Mouse (Mus musculus): Measurements from ENCODE around the gene Pld2. TPM values are rescaled to one million over a fixed set of nuclear protein-coding genes. Genes with fewer than 3 reads are reported as not detected.

Pld2 gene
- total RNA-seq, 2 experiments from 2014 or later = 17.4 to 17.7 TPM

Other genes starting within 250 kb of the Pld2 start
- not detected for gene Alox12e, start 217.4 kb upstream of the Pld2 start, total RNA-seq (2021)
- gene Alox15, start 188.0 kb upstream of the Pld2 start, total RNA-seq (2021) = under 1 TPM in 1 of 2 experiments, not detected in 1; 0.91 TPM
- 10 to 100 TPM; 15.5 to 18.5 TPM for gene Pelp1, start 130.0 kb upstream of the Pld2 start, total RNA-seq (2021)
- 1 to 10 TPM; 7.5 to 9.0 TPM for gene Arrb2, start 107.4 kb upstream of the Pld2 start, total RNA-seq (2021)
- gene Med11, start 88.1 kb upstream of the Pld2 start, total RNA-seq (2021) = 1 to 10 TPM; 5.6 to 6.2 TPM
- gene Zmynd15, start 80.6 kb upstream of the Pld2 start, total RNA-seq (2021) = under 1 TPM; 0.38 to 0.97 TPM
- 1 to 10 TPM; 1.3 to 2.0 TPM for gene Cxcl16, start 80.1 kb upstream of the Pld2 start, total RNA-seq (2021)
- gene Tm4sf5, start 34.8 kb upstream of the Pld2 start, total RNA-seq (2021) = not detected
- not detected for gene Vmo1, start 25.4 kb upstream of the Pld2 start, total RNA-seq (2021)
- gene Gltpd2, start 20.9 kb upstream of the Pld2 start, total RNA-seq (2021) = not detected
- 100 to 1,000 TPM; 242 to 248 TPM for gene Psmb6, start 14.7 kb upstream of the Pld2 start, total RNA-seq (2021)
- gene Gm40193, start 7.1 kb upstream of the Pld2 start, total RNA-seq (2021) = not detected
- gene Mink1, start 22.8 kb downstream of the Pld2 start, total RNA-seq (2021) = 10 to 100 TPM; 26.3 to 27.2 TPM
- not detected for gene 4930544D05Rik, start 75.8 kb downstream of the Pld2 start, total RNA-seq (2021)
- gene Chrne, start 79.2 kb downstream of the Pld2 start, total RNA-seq (2021) = 10 to 100 TPM; 22.6 to 24.7 TPM
- gene Gp1ba, start 99.1 kb downstream of the Pld2 start, total RNA-seq (2021) = not detected
- 10 to 100 TPM; 29.5 to 32.6 TPM for gene Rnf167, start 107.2 kb downstream of the Pld2 start, total RNA-seq (2021)
- 100 to 1,000 TPM; 307 to 310 TPM for gene Slc25a11, start 107.4 kb downstream of the Pld2 start, total RNA-seq (2021)
- gene Pfn1, start 114.6 kb downstream of the Pld2 start, total RNA-seq (2021) = 100 to 1,000 TPM; 284 to 293 TPM
- 1,000 to 10,000 TPM; 7,828 to 7,878 TPM for gene Eno3, start 117.1 kb downstream of the Pld2 start, total RNA-seq (2021)
- 10 to 100 TPM; 81.6 to 82.3 TPM for gene Spag7, start 129.4 kb downstream of the Pld2 start, total RNA-seq (2021)
- gene Camta2, start 148.0 kb downstream of the Pld2 start, total RNA-seq (2021) = 10 to 100 TPM; 36.9 to 37.3 TPM
- gene Inca1, start 160.1 kb downstream of the Pld2 start, total RNA-seq (2021) = 1 to 10 TPM; 5.6 to 9.0 TPM
- gene Kif1c, start 160.5 kb downstream of the Pld2 start, total RNA-seq (2021) = 100 to 1,000 TPM; 388 to 467 TPM
- 1 to 10 TPM; 8.8 to 9.6 TPM for gene Zfp3, start 224.1 kb downstream of the Pld2 start, total RNA-seq (2021)